Mouse (Mus musculus): Measurements from ENCODE around the gene Myh9. TPM values are rescaled to one million over a fixed set of nuclear protein-coding genes. Genes with fewer than 3 reads are reported as not detected.

The Myh9 gene
- total RNA-seq, 2 experiments from 2014 or later = 80.9 to 86.7 TPM

- no peak for DNase-seq (ENCODE audit: low spot score in 2 of 2)
These were observed 47.7 kb downstream of the Myh9 start for GRCm38 (mm10) chr15:77794138-77794907.

GRCm38 (mm10) chr15:77793554-77793953 lies 48.4 kb downstream of the Myh9 start:
- DNase-seq (ENCODE audit: low spot score in 2 of 2) = peak; percentile 41 to 75

- DNase-seq (ENCODE audit: low spot score in 2 of 2) = no peak
These were observed 48.9 kb downstream of the Myh9 start for GRCm38 (mm10) chr15:77793094-77793493.

GRCm38 (mm10) chr15:77792056-77792455 lies 49.9 kb downstream of the Myh9 start:
- DNase-seq (ENCODE audit: low spot score in 2 of 2) = no peak

GRCm38 (mm10) chr15:77790656-77791405 lies 51.1 kb downstream of the Myh9 start:
- DNase-seq (ENCODE audit: low spot score in 2 of 2) = no peak

- no peak for DNase-seq (ENCODE audit: low spot score in 2 of 2)
These were observed 52.8 kb downstream of the Myh9 start for GRCm38 (mm10) chr15:77789186-77789585.

GRCm38 (mm10) chr15:77788356-77788755 lies 53.6 kb downstream of the Myh9 start:
- DNase-seq (ENCODE audit: low spot score in 2 of 2) = no peak

GRCm38 (mm10) chr15:77785807-77786206 lies 56.2 kb downstream of the Myh9 start:
- no peak for DNase-seq (ENCODE audit: low spot score in 2 of 2)

GRCm38 (mm10) chr15:77784039-77784824 lies 57.7 kb downstream of the Myh9 start:
- peak; percentile 38 to 63 for DNase-seq (ENCODE audit: low spot score in 2 of 2)

- DNase-seq (ENCODE audit: low spot score in 2 of 2) = no peak
These were observed 59.4 kb downstream of the Myh9 start for GRCm38 (mm10) chr15:77782449-77783014.

- peak; percentile 68 for DNase-seq (ENCODE audit: low spot score in 2 of 2)
These were observed 66.6 kb downstream of the Myh9 start for GRCm38 (mm10) chr15:77775186-77775963.

- DNase-seq (ENCODE audit: low spot score in 2 of 2) = no peak
These were observed 67.7 kb downstream of the Myh9 start for GRCm38 (mm10) chr15:77774303-77774702.

GRCm38 (mm10) chr15:77773099-77773915 lies 68.7 kb downstream of the Myh9 start:
- no peak for DNase-seq (ENCODE audit: low spot score in 2 of 2)

GRCm38 (mm10) chr15:77770942-77771341 lies 71.0 kb downstream of the Myh9 start:
- peak in 1 of 2 experiments; percentile 52 for DNase-seq (ENCODE audit: low spot score in 2 of 2)

- DNase-seq (ENCODE audit: low spot score in 2 of 2) = no peak
These were observed 71.6 kb downstream of the Myh9 start for GRCm38 (mm10) chr15:77770341-77770740.

GRCm38 (mm10) chr15:77766981-77767380 lies 75.0 kb downstream of the Myh9 start:
- DNase-seq (ENCODE audit: low spot score in 2 of 2) = no peak

- no peak for DNase-seq (ENCODE audit: low spot score in 2 of 2)
These were observed 76.4 kb downstream of the Myh9 start for GRCm38 (mm10) chr15:77765484-77766093.

GRCm38 (mm10) chr15:77764391-77765006 lies 77.5 kb downstream of the Myh9 start:
- no peak for DNase-seq (ENCODE audit: low spot score in 2 of 2)

- DNase-seq (ENCODE audit: low spot score in 2 of 2) = no peak
These were observed 78.3 kb downstream of the Myh9 start for GRCm38 (mm10) chr15:77763702-77764101.
